Mouse (Mus musculus) lung, adult 18-20 months (tissue): ENCODE results near the gene Arhgap18.

ENCODE experiments used
- DNase-seq, 2 experiments: peaks; one replicate each; pipeline ENCODE4 v3.0.0; 2022; ENCODE audit warnings: mixed read lengths in 2 of 2

The Arhgap18 gene

GRCm38 (mm10) chr10:26780581-26780980 lies 27.4 kb downstream of the Arhgap18 start:
- no peak for DNase-seq

GRCm38 (mm10) chr10:26789680-26790079 lies 36.5 kb downstream of the Arhgap18 start:
- no peak for DNase-seq

- no peak for DNase-seq
These were observed 38.6 kb downstream of the Arhgap18 start for GRCm38 (mm10) chr10:26791810-26792209.

- no peak for DNase-seq
These were observed 39.8 kb downstream of the Arhgap18 start for GRCm38 (mm10) chr10:26793013-26793412.

- DNase-seq, result no peak
These were observed 43.4 kb downstream of the Arhgap18 start for GRCm38 (mm10) chr10:26796432-26797286.

GRCm38 (mm10) chr10:26797287-26797672 lies 44.1 kb downstream of the Arhgap18 start:
- peak in 1 of 2 experiments; percentile 17 for DNase-seq

GRCm38 (mm10) chr10:26798752-26799411 lies 45.7 kb downstream of the Arhgap18 start:
- DNase-seq, result peak in 1 of 2 experiments; percentile 4

- peak; percentile 61 to 62 for DNase-seq
These were observed 46.4 kb downstream of the Arhgap18 start for GRCm38 (mm10) chr10:26799562-26800051.

GRCm38 (mm10) chr10:26804351-26804983 lies 51.2 kb downstream of the Arhgap18 start:
- no peak for DNase-seq

- no peak for DNase-seq
These were observed 51.8 kb downstream of the Arhgap18 start for GRCm38 (mm10) chr10:26805007-26805406.

GRCm38 (mm10) chr10:26806092-26806491 lies 52.9 kb downstream of the Arhgap18 start:
- DNase-seq, result peak in 1 of 2 experiments; percentile 23

GRCm38 (mm10) chr10:26810059-26810458 lies 56.8 kb downstream of the Arhgap18 start:
- DNase-seq, result no peak

- no peak for DNase-seq
These were observed 57.6 kb downstream of the Arhgap18 start for GRCm38 (mm10) chr10:26810810-26811209.

GRCm38 (mm10) chr10:26811342-26811741 lies 58.1 kb downstream of the Arhgap18 start:
- DNase-seq, result no peak

GRCm38 (mm10) chr10:26815646-26816045 lies 62.4 kb downstream of the Arhgap18 start:
- DNase-seq, result no peak

- DNase-seq, result no peak
These were observed 67.1 kb downstream of the Arhgap18 start for GRCm38 (mm10) chr10:26820326-26820725.

- DNase-seq, result no peak
These were observed 67.7 kb downstream of the Arhgap18 start for GRCm38 (mm10) chr10:26820936-26821335.

GRCm38 (mm10) chr10:26823997-26824396 lies 70.8 kb downstream of the Arhgap18 start:
- no peak for DNase-seq

GRCm38 (mm10) chr10:26825246-26825889 lies 72.1 kb downstream of the Arhgap18 start:
- DNase-seq, result no peak

GRCm38 (mm10) chr10:26827315-26827714 lies 74.1 kb downstream of the Arhgap18 start:
- no peak for DNase-seq

GRCm38 (mm10) chr10:26828412-26829137 lies 75.4 kb downstream of the Arhgap18 start:
- DNase-seq, result peak in 1 of 2 experiments; percentile 57

- DNase-seq, result no peak
These were observed 78.8 kb downstream of the Arhgap18 start for GRCm38 (mm10) chr10:26832068-26832467.
